Mouse (Mus musculus) testis, postnatal 10 days (tissue): ENCODE results near the gene Olfr1136.

ENCODE experiments used
- DNase-seq: peaks from one replicate; pipeline ENCODE4 v3.0.0; 2021; ENCODE audit warnings: low spot score

Olfr1136 gene

DNA sequence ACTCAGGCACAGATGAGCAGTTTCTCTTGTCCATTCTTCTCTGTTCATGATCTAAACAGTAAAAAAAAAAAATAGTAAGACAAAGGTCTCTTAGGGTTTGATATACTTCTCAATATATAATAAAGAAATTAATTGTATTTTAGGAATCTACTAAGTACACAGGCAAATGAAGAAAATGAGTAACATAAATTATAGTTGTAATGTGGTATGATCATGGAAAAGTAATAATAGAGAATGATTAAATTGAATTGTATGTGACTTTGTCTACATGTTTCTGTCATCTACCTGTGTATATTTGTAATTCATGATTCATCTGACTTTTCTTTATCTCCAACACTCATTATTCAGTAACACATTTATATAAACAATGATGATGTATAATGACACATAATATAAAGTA, at the start of gene Olfr1136:
Olfr1136 (minus strand) TSS at position 101 of the 400 bp plus-strand sequence.
- DNase-seq, result no peak

- DNase-seq, result no peak
Observed at GRCm38 (mm10) chr2:87743452-87743851, 49.7 kb upstream of the Olfr1136 start, which contains the start of gene Olfr1140. Olfr1140 (plus strand) TSS chr2:87743752.

- DNase-seq, result no peak
Observed at GRCm38 (mm10) chr2:87739878-87740277, 46.1 kb upstream of the Olfr1136 start, which contains the start of gene Olfr1138. Olfr1138 (minus strand) TSS chr2:87739978.

GRCm38 (mm10) chr2:87713079-87713478, 19.3 kb upstream of the Olfr1136 start, which contains the start of gene Olfr1137:
Olfr1137 (minus strand) TSS chr2:87713179.
- DNase-seq, result no peak

- DNase-seq, result no peak
Observed at GRCm38 (mm10) chr2:87673564-87673963, 20.2 kb downstream of the Olfr1136 start, which contains the start of gene Olfr1135. Olfr1135 (minus strand) TSS chr2:87673664.

DNA sequence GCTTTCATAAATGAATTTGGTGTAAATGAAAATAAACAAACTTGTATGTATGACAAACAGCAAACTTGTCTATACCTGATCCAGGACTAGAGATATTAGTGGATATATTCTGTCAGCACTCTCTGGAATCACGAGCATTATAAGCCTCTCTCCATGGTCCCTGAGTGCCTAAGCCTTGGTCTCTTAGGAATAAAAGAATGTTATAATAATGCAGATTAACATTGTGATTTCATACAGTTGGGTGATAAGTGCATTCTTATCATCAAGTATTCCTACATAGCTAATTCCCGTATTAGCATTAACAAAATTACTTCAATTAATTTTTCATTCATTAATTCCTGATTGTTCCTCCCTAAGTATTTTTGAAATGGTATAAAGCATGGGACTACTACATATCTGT, 35.4 kb downstream of the Olfr1136 start, which contains the start of gene Olfr1134:
Olfr1134 (minus strand) TSS at position 101 of the 400 bp plus-strand sequence.
- no peak for DNase-seq

GRCm38 (mm10) chr2:87647274-87647673, 46.5 kb downstream of the Olfr1136 start, which contains the start of gene Olfr1133:
Olfr1133 (minus strand) TSS chr2:87647374.
- no peak for DNase-seq
